Comparison of ENCODE assay signal across 27 mouse cellular contexts in the genomic region with DNA sequence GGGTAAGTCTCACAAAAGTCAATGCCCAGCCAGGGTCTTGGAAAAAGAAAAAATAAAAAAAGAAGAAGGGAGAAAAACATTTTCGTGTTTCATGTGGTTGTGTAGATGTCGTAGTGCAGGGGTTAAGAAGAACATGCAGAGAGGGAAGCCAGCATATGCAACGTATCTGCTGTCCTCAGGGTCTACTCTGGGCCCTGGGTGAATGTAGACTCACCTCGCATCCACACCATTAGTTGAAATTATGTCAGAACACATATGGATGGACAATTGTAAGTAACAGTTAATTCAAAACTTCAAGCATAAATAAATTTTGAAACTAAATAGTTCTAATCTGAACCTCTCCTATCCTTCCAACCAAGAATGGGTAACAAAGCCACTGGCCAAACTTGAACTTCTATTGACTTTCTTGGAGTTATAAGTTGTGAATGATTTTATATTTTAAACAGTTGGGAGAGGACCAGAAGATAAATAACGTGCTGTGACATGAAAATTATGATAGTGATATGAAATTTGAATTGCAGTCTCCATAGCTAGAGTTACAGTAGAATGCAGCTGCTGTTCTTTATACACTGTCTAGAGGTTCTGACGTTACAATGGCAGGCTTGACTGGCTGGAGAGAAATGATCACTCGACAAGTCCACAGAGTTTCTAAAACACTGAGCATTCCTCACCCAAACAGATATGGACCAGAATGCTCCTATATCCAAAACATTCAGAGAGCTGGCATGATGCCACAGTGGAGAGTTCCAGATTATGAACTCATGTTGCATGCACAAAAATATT. TPM values are rescaled to one million over a fixed set of nuclear protein-coding genes. Genes with fewer than 3 reads are reported as not detected.
"Had no signal": no experiment of that assay in that cellular context is flagged by ENCODE, and none has a peak within 500 bp of the region (broad histone marks: within the 10 kb centered on the region; RNA-seq: fewer than 3 reads in every experiment).

No protein-coding gene starts in this region.

- H3K4me3 ChIP-seq: gastrocnemius, adult 2 months; heart, embryonic 13.5 days; heart, embryonic 15.5 days; hindbrain, embryonic 10.5 days; hindbrain, embryonic 12.5 days; intestine, embryonic 15.5 days; limb, embryonic 12.5 days had no signal

- H3K27ac ChIP-seq: gastrocnemius, adult 2 months; heart, embryonic 13.5 days; heart, embryonic 15.5 days; hindbrain, embryonic 10.5 days; hindbrain, embryonic 12.5 days; hindbrain, embryonic 14.5 days; intestine, embryonic 15.5 days; limb, embryonic 12.5 days had no signal

- ATAC-seq: hindbrain, embryonic 16.5 days; inflammation-experienced regulatory T-cells, adult 6 months; intestine, embryonic 15.5 days; intestine, postnatal 0 days had no signal

- H3K36me3 ChIP-seq: heart, embryonic 13.5 days; heart, embryonic 15.5 days; hindbrain, embryonic 10.5 days; hindbrain, embryonic 12.5 days; intestine, embryonic 15.5 days; limb, embryonic 12.5 days had no signal

- DNase-seq: gastrocnemius, adult 2 months; gastrocnemius, postnatal 10 days; gastrocnemius, postnatal 25 days; heart, adult 18-20 months; heart, postnatal 14 days; heart, postnatal 36 days; kidney, adult 18-20 months; kidney, adult 8-10 months; kidney, postnatal 10 days; kidney, postnatal 36 days; layer of hippocampus, adult 9-11 months; layer of hippocampus, postnatal 36 days; left cerebral cortex, postnatal 4 days; liver had no signal

- H3K9ac ChIP-seq: heart, embryonic 13.5 days; heart, embryonic 15.5 days; hindbrain, embryonic 12.5 days; hindbrain, embryonic 14.5 days; intestine, embryonic 15.5 days; limb, embryonic 12.5 days had no signal

- H3K27me3 ChIP-seq: heart, embryonic 13.5 days; heart, embryonic 15.5 days; hindbrain, embryonic 12.5 days; intestine, embryonic 15.5 days; limb, embryonic 12.5 days had no signal

- H3K4me2 ChIP-seq: heart, embryonic 11.5 days; heart, embryonic 13.5 days; heart, embryonic 15.5 days; hindbrain, embryonic 12.5 days; hindbrain, embryonic 14.5 days; intestine, embryonic 15.5 days; liver, embryonic 11.5 days had no signal

- H3K4me1 ChIP-seq: heart, embryonic 15.5 days; hindbrain, embryonic 12.5 days; intestine, embryonic 15.5 days had no signal

- H3K9me3 ChIP-seq: heart, embryonic 13.5 days; heart, embryonic 15.5 days; hindbrain, embryonic 10.5 days; hindbrain, embryonic 12.5 days; intestine, embryonic 15.5 days; limb, embryonic 12.5 days had no signal

RNA-seq across cellular contexts. Expression of a gene that starts 16.1 kb away (rescaled TPM):
- total RNA-seq: granulocyte monocyte progenitor cell, adult 5-6 weeks had no signal
